Mouse (Mus musculus) hindbrain, embryonic 11.5 days (tissue): ENCODE data around the gene Gatm. TPM values are rescaled to one million over a fixed set of nuclear protein-coding genes. Genes with fewer than 3 reads are reported as not detected.

Source experiments
- microRNA counts: library from miRNA; unstranded; fragments of <30 nt; microRNA quantifications from one replicate; lab custom pipeline; 2015
- polyA plus RNA-seq: library from polyadenylated mRNA; unstranded; fragments of >200 nt; fragmentation: Nextera tagmentation; extraction: Ambion mirVana; gene quantifications from 2 replicates; pipeline ENCODE4 v1.2.1, GENCODE M21; 2014

Gene Gatm
- polyA plus RNA-seq, 1 experiment from 2014 or later, result 17.7 TPM

MicroRNAs within 50 kb of the gene (microRNA counts, 519-probe panel; counts per million panel counts)
- microRNA mmu-miR-147 (lab: Ali Mortazavi, UCI), result not detected

Other genes with a start within 250 kb of the Gatm start
- 10.3 and 11.7 TPM in 2 replicates for gene Shf, start 242.1 kb downstream of the Gatm start, polyA plus RNA-seq
- 0.07 TPM in 1 of 2 replicates, not detected in the other for gene Slc28a2, start 184.8 kb downstream of the Gatm start, polyA plus RNA-seq
- not detected in 2 replicates for gene Gm14085, start 126.4 kb downstream of the Gatm start, polyA plus RNA-seq
- 0.59 TPM in 1 of 2 replicates, not detected in the other for gene AA467197, start 25.7 kb upstream of the Gatm start, polyA plus RNA-seq
- gene Slc30a4, start 91.4 kb upstream of the Gatm start, polyA plus RNA-seq, result 7.9 and 12.3 TPM in 2 replicates
- 66.6 and 69.0 TPM in 2 replicates for gene Bloc1s6, start 127.2 kb upstream of the Gatm start, polyA plus RNA-seq
- 2.9 and 3.7 TPM in 2 replicates for gene Sqor, start 153.9 kb upstream of the Gatm start, polyA plus RNA-seq